Mouse (Mus musculus): ENCODE results near the gene Mrvi1. TPM values are rescaled to one million over a fixed set of nuclear protein-coding genes. Genes with fewer than 3 reads are reported as not detected.
"Not testable (repeated sequence)": the region's sequence is repeated elsewhere in the genome, so short reads cannot be mapped to it uniquely, and the experiment has no call there.

The Mrvi1 gene
- polyA plus RNA-seq, 1 experiment from 2014 or later = 0.18 TPM

DNA sequence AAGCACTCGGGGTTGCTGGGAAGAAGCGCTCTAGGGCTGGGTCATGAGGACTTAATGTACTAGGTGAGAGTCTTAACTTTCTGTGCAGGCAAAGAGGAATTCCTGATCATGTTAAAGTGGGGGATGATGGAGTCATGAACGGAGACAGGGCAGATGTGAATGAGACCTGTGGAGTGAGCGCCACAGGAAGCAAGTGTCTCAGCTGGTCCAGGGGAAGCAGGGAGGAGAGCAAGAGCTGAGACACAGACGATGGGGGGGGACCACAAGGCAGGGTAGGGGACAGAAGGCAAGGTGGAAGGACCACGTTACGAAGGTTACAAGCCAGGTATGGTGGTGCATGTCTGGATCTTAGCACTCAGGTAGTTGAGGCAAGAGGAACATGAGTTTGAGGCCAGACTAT lies 85.8 kb downstream of the Mrvi1 start:
- no peaks in the 10 kb centered on the region for H3K4me1 ChIP-seq
- H3K36me3 ChIP-seq = no peaks in the 10 kb centered on the region
- no peak overlapping the region for H3K9ac ChIP-seq
- H3K4me2 ChIP-seq = no peak overlapping the region
- H3K9me3 ChIP-seq = no peaks in the 10 kb centered on the region
- H3K27ac ChIP-seq = no peak overlapping the region
- H3K27me3 ChIP-seq = no peaks in the 10 kb centered on the region
- no peak for ATAC-seq (ENCODE audit: insufficient number of reproducible peaks, insufficient read depth, low FRiP score, low TSS enrichment, low read depth)
- 89% methylated on average over 7 of the region's 7 CpGs for WGBS
- no peak overlapping the region for H3K4me3 ChIP-seq

DNA sequence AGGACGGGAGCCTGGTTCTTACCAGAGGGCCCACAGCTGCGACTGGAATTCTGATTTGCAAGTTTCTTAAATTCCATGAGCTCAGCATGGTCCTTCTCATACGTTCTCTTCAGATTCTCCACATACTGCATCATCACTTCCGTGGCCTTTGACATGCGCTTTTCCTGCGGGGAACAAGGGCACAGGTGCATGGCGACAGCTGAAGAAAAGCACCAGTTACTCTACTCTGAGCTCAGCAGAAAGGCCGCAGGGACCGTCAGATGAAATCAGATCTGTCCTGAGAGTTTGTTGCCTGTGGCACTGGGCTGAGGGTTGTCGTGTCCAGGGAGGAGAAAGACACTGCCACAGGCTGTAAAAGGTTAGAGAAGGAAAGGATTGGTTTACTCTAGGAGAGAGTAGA lies 86.5 kb downstream of the Mrvi1 start:
- not testable (repeated sequence) for H3K4me2 ChIP-seq; H3K4me1 ChIP-seq; H3K36me3 ChIP-seq; H3K9ac ChIP-seq; H3K9me3 ChIP-seq; H3K27me3 ChIP-seq; H3K27ac ChIP-seq; ATAC-seq (ENCODE audit: insufficient number of reproducible peaks, insufficient read depth, low FRiP score, low TSS enrichment, low read depth); H3K4me3 ChIP-seq
- 70% methylated on average over 10 of the region's 10 CpGs for WGBS

DNA sequence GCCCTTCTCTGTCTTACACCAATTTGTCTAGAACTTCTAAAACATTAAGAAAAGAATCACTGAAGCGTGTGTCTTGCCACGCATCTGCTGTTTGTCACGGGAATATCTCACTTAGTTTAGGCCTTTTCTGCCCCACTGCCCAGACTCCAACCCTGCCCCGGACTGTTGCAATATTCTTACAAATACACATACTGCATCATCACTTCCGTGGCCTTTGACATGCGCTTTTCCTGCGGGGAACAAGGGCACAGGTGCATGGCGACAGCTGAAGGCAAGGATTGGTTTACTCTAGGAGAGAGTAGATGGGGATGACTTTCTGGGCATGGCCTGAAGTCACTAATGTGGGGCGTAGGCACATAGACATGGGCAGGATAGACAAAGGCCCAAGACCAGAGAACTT lies 87.6 kb downstream of the Mrvi1 start:
- no peaks in the 10 kb centered on the region for H3K9me3 ChIP-seq
- no peak overlapping the region for H3K9ac ChIP-seq
- H3K27ac ChIP-seq = no peak overlapping the region
- H3K4me3 ChIP-seq = no peak overlapping the region
- H3K36me3 ChIP-seq = no peaks in the 10 kb centered on the region
- H3K4me2 ChIP-seq = no peak overlapping the region
- H3K27me3 ChIP-seq = no peaks in the 10 kb centered on the region
- H3K4me1 ChIP-seq = no peaks in the 10 kb centered on the region
- 91% methylated on average over 9 of the region's 9 CpGs for WGBS
- ATAC-seq (ENCODE audit: insufficient number of reproducible peaks, insufficient read depth, low FRiP score, low TSS enrichment, low read depth) = no peak

DNA sequence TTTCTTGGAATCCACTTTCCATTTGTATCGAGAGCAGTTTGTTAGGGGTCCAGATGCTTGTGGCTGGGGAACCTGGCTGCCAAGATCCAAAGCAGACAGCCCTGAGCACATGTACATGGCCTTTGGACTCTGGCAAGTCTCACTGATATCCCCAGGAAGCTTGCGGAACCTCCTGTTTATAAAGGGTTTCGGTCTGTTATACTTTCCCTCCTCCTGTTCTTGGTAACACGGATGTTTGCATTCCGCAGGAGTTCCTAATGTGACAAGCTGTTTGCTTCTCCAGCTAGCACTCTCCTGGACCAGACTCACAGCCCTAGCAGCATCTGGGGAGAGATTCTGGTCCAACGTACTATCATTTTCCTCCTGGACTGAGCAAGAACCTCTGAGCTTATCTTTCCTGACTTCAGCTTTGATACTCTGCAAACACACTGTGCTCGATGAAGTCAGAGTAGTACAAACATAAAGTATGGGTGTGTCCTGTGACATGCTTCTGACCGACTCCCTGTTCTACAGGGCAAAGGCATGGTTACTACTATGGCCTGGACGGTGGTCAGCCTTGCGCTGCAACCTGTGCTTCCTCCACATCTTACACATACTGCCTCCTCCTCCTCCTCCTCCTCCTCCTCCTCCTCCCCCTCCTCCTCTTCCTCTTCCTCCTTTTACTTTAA lies 88.2 kb downstream of the Mrvi1 start:
- no peak overlapping the region for H3K9ac ChIP-seq
- H3K4me2 ChIP-seq = no peak overlapping the region
- H3K9me3 ChIP-seq = no peaks in the 10 kb centered on the region
- H3K27ac ChIP-seq = no peak overlapping the region
- H3K36me3 ChIP-seq = no peaks in the 10 kb centered on the region
- no peak overlapping the region for H3K4me3 ChIP-seq
- 82% methylated on average over 10 of the region's 10 CpGs for WGBS
- no peak for ATAC-seq (ENCODE audit: insufficient number of reproducible peaks, insufficient read depth, low FRiP score, low TSS enrichment, low read depth)
- H3K27me3 ChIP-seq = no peaks in the 10 kb centered on the region
- H3K4me1 ChIP-seq = no peaks in the 10 kb centered on the region

DNA sequence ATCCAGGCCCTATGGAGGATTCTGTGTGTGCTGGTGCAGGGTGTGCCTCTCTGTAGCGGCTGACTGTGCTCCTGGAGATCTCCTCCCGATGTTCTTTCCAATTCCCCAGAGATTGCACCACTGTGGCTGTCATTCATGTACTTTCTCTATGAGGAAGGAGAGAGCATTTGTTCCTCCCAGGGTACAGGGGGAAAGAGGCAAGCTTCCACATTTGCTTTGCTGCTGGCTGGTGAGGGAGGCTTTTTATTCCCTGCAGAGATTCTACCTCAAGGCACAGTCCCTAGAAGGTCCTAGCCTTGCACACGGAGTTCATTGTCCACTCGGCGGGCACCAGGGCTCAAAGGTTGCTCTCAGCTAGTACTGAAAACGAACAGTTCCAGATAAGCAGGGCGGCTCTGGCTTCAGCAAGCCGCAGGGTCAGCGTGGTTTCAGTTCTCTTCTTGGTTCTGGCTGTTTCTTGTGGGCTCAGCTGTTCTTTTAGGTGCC lies 90.7 kb downstream of the Mrvi1 start:
- H3K27me3 ChIP-seq = no peaks in the 10 kb centered on the region
- no peak overlapping the region for H3K27ac ChIP-seq
- H3K9me3 ChIP-seq = no peaks in the 10 kb centered on the region
- no peaks in the 10 kb centered on the region for H3K36me3 ChIP-seq
- H3K4me1 ChIP-seq = no peaks in the 10 kb centered on the region
- no peak for ATAC-seq (ENCODE audit: insufficient number of reproducible peaks, insufficient read depth, low FRiP score, low TSS enrichment, low read depth)
- no peak overlapping the region for H3K4me3 ChIP-seq
- WGBS = 68% methylated on average over 9 of the region's 9 CpGs
- H3K9ac ChIP-seq = no peak overlapping the region
- no peak overlapping the region for H3K4me2 ChIP-seq

DNA sequence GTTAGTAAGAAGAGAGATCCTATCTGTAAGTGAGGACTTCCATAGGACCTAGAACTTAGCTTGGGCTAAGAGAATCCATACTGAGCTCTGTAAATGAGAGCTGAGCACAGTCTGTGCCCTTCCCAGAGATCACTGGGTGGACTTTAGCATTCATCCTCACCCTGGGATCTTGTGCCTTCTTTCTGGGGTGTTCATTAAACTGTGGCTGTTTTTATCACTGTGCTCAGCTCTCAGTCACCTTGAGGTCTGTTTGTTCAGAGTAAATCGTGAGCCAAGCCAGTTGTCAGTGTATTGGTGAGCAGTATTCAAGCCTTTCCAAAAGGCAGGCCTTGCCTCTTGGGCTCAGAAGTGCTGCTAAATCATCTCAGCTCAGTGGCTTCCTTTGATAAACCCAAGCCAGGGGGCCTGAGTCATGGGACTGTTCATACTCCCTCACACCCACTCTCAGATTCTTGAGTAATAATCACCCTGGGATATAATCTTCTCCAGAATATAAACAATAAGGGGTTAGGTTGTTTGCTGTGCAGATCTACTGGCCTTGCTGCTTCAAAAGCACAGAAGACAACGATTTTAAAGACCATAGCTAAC lies 100.4 kb downstream of the Mrvi1 start:
- no peak overlapping the region for H3K9ac ChIP-seq
- H3K27me3 ChIP-seq = no peaks in the 10 kb centered on the region
- ATAC-seq (ENCODE audit: insufficient number of reproducible peaks, insufficient read depth, low FRiP score, low TSS enrichment, low read depth) = no peak
- no peak overlapping the region for H3K4me3 ChIP-seq
- H3K4me1 ChIP-seq = 0 out of 2 replicates have a peak, but pooled peaks cover 2% of the 10 kb centered on the region
- no peak overlapping the region for H3K4me2 ChIP-seq
- H3K36me3 ChIP-seq = no peaks in the 10 kb centered on the region
- no peak overlapping the region for H3K27ac ChIP-seq
- no peaks in the 10 kb centered on the region for H3K9me3 ChIP-seq
- WGBS = 75% methylated on average over 2 of the region's 2 CpGs

DNA sequence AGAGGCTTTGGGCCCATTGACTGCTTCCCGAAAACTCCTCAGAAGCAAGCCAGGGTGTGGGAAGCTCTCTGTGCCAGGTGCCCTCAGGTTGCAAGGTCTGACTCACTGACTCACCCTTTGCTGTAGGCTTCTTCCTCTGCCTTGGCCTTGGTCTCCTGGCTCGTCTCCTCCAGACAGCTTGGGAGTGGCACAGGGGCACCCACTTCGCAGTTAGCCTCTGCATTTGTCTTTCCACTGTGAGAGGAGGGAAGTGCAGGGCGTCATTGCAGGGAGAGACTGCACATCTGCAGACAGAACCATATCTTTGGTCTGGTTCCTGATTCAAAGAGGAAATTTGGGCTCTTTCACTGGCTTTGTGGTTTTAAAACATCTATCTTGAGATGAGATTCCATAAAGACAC lies 104.2 kb downstream of the Mrvi1 start:
- H3K4me1 ChIP-seq = no peaks in the 10 kb centered on the region
- no peak overlapping the region for H3K27ac ChIP-seq
- ATAC-seq (ENCODE audit: insufficient number of reproducible peaks, insufficient read depth, low FRiP score, low TSS enrichment, low read depth) = no peak
- no peak overlapping the region for H3K4me3 ChIP-seq
- 74% methylated on average over 4 of the region's 4 CpGs for WGBS
- H3K9ac ChIP-seq = no peak overlapping the region
- no peaks in the 10 kb centered on the region for H3K9me3 ChIP-seq
- H3K27me3 ChIP-seq = no peaks in the 10 kb centered on the region
- no peak overlapping the region for H3K4me2 ChIP-seq
- no peaks in the 10 kb centered on the region for H3K36me3 ChIP-seq

DNA sequence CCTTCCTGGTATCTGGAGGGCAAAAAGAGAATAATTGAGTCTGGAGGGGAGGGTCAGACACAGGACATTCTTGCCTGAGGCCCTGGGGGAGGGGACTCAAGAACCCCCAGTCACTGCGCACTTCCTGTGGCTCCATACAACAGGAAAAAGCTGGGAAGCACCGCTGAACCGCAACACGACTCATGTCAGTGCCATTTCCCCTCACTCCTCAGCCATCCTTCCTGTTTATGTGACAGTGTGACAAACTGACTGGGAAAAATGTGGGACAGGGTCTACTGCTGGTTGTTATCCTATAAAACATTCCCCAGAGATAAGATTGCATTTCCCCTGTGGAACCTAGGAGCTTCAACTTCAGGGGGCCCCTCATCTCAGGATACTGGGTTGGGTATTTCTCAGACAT lies 105.3 kb downstream of the Mrvi1 start:
- 83% methylated on average over 4 of the region's 4 CpGs for WGBS
- no peaks in the 10 kb centered on the region for H3K4me1 ChIP-seq
- no peaks in the 10 kb centered on the region for H3K9me3 ChIP-seq
- no peaks in the 10 kb centered on the region for H3K36me3 ChIP-seq
- ATAC-seq (ENCODE audit: insufficient number of reproducible peaks, insufficient read depth, low FRiP score, low TSS enrichment, low read depth) = no peak
- no peak overlapping the region for H3K4me2 ChIP-seq
- no peak overlapping the region for H3K27ac ChIP-seq
- H3K4me3 ChIP-seq = no peak overlapping the region
- H3K9ac ChIP-seq = no peak overlapping the region
- H3K27me3 ChIP-seq = no peaks in the 10 kb centered on the region

DNA sequence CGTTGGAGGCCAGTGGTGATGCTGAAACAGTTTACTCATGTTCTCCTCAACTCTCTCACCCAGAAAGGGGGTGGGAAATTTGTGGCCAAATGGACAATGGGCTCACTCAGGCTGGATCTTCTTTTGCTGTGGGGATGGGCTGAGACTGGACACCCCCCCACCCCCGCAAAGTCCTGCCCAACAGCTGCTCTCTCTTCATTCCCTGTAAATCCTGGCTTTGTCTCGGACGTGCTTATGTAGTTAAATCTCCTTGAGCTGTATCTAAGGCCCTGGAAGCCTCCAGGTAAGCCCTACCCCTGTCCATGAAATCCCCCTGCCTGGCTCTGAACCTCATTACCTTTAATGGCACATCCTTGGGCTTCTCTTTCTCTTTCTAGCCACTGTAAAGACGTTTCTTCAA lies 113.5 kb downstream of the Mrvi1 start:
- Histone ChIP-seq H3K36me3 (no peaks in the 10 kb centered on the region), H3K4me2 (no peak overlapping the region), H3K27me3 (no peaks in the 10 kb centered on the region), H3K4me1 (0 out of 2 replicates have a peak, but pooled peaks cover 6% of the 10 kb centered on the region), H3K4me3 (no peak overlapping the region), H3K9ac (no peak overlapping the region), H3K9me3 (0 out of 2 replicates have a peak, but pooled peaks cover 3% of the 10 kb centered on the region), H3K27ac (no peak overlapping the region)
- WGBS = 65% methylated on average over 5 of the region's 5 CpGs
- no peak for ATAC-seq (ENCODE audit: insufficient number of reproducible peaks, insufficient read depth, low FRiP score, low TSS enrichment, low read depth)

DNA sequence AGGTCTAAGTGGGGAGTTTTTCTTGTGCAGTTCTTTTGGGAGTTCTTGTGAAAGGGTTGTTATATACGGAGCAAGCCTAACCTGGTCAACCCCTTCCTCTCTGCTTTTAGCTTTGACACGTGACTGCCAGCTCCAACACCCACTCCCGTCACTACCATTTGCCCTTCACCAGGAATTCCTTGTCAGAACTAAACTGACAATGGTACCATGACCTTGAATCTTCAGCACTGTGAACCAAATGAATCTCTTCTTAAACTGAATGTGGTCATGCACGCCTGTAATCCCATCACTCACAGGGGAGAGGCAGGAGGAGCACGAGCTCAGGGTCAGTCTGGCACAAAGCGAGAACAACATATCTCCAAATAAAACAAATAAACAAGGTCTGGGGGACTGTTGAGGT lies 115.1 kb downstream of the Mrvi1 start:
- no peak for ATAC-seq (ENCODE audit: insufficient number of reproducible peaks, insufficient read depth, low FRiP score, low TSS enrichment, low read depth)
- no peak overlapping the region for H3K9ac ChIP-seq
- no peak overlapping the region for H3K27ac ChIP-seq
- 0 out of 2 replicates have a peak, but pooled peaks cover 6% of the 10 kb centered on the region for H3K4me1 ChIP-seq
- H3K4me3 ChIP-seq = no peak overlapping the region
- 0 out of 2 replicates have a peak, but pooled peaks cover 3% of the 10 kb centered on the region for H3K9me3 ChIP-seq
- no peaks in the 10 kb centered on the region for H3K36me3 ChIP-seq
- 87% methylated on average over 6 of the region's 6 CpGs for WGBS
- no peak overlapping the region for H3K4me2 ChIP-seq
- H3K27me3 ChIP-seq = no peaks in the 10 kb centered on the region

DNA sequence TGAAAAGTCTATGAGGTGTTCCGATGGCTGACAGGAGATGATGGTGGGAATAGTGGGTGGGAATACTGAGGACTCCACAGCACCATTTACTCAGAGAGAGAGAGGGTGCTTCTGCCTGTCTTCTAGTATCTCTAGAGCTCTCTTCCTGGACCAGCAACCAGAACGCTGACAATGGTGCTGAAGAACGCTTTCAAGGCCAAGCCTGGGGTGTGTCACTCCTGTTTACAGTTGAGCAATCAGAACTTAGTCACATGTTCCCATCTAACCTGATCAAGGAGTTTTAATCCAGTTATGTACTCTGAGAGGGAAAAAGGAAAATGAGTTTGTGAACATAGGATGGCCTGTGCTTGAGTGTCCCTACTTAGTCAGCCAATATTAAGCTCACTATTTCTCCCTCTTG lies 116.2 kb downstream of the Mrvi1 start:
- WGBS = 89% methylated on average over 3 of the region's 3 CpGs
- H3K4me1 ChIP-seq = 0 out of 2 replicates have a peak, but pooled peaks cover 6% of the 10 kb centered on the region

DNA sequence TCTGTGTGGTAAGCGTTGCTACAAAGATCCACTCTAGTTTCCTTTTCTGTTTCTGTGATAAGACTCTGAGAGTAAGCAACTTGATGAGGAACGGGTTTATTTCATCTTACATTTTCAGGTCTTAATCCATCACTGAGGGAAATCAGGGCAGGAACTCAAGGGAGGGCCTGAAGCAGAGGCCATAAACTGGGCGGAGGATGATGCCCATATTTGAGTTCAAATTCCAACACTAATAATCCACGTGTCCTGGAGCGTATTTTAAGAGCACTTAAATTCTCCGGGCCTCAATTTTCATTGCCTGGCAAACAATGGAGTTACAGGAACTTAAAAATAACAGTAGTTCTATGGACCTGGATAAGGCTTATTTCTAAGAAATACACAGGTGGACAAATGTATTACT lies 116.7 kb downstream of the Mrvi1 start:
- Histone ChIP-seq H3K36me3 (no peaks in the 10 kb centered on the region), H3K9ac (no peak overlapping the region), H3K27me3 (no peaks in the 10 kb centered on the region), H3K27ac (no peak overlapping the region), H3K9me3 (0 out of 2 replicates have a peak, but pooled peaks cover 3% of the 10 kb centered on the region), H3K4me3 (no peak overlapping the region), H3K4me1 (0 out of 2 replicates have a peak, but pooled peaks cover 6% of the 10 kb centered on the region), H3K4me2 (no peak overlapping the region)
- no peak for ATAC-seq (ENCODE audit: insufficient number of reproducible peaks, insufficient read depth, low FRiP score, low TSS enrichment, low read depth)
- WGBS = 84% methylated on average over 6 of the region's 6 CpGs

More for the DNA sequence above, 116.2 kb downstream of the Mrvi1 start:
- no peak overlapping the region for H3K27ac ChIP-seq
- no peak overlapping the region for H3K9ac ChIP-seq
- no peaks in the 10 kb centered on the region for H3K36me3 ChIP-seq
- 0 out of 2 replicates have a peak, but pooled peaks cover 3% of the 10 kb centered on the region for H3K9me3 ChIP-seq
- no peak overlapping the region for H3K4me3 ChIP-seq
- ATAC-seq (ENCODE audit: insufficient number of reproducible peaks, insufficient read depth, low FRiP score, low TSS enrichment, low read depth) = no peak
- H3K4me2 ChIP-seq = no peak overlapping the region
- no peaks in the 10 kb centered on the region for H3K27me3 ChIP-seq

All from embryonic facial prominence, embryonic 13.5 days (tissue).